Mouse (Mus musculus) bone marrow, adult 2 months (tissue): ENCODE data around the gene Ikbip. TPM values are rescaled to one million over a fixed set of nuclear protein-coding genes. Genes with fewer than 3 reads are reported as not detected.

Experiments
- H3K27ac ChIP-seq: fragments of 200-500 bp; 2 replicates; pipeline ENCODE4 v1.5.1; 2012; ENCODE audit warnings: low read depth, mild to moderate bottlenecking, control low read depth, inconsistent platforms, low read length; ENCODE audit not compliant: control insufficient read depth, poor library complexity, insufficient read depth
- H3K4me1 ChIP-seq: fragments of 200-500 bp; 2 replicates; pipeline ENCODE4 v1.6.1; 2011; ENCODE audit warnings: low read length; ENCODE audit not compliant: control insufficient read depth, insufficient read depth
- H3K4me3 ChIP-seq: fragments of 200-500 bp; replicated peaks from 2 replicates; pipeline ENCODE3; 2011; ENCODE audit warnings: mild to moderate bottlenecking, low read depth, low read length, control low read depth; ENCODE audit not compliant: control insufficient read depth
- CTCF ChIP-seq: fragments of 200-500 bp; IDR thresholded peaks from 2 replicates; pipeline ENCODE4 v1.5.1; 2011; ENCODE audit warnings: low read length, control low read depth; ENCODE audit not compliant: control insufficient read depth, insufficient read depth
- POLR2A ChIP-seq: fragments of 200-500 bp; IDR thresholded peaks from 2 replicates; pipeline ENCODE4 v1.6.1; 2011; ENCODE audit warnings: low read depth, mild to moderate bottlenecking, control low read depth, low read length, borderline replicate concordance; ENCODE audit not compliant: control insufficient read depth
- WGBS: fragments of 180-500 bp; shearing (Covaris S2); methylation state at CpG from one replicate; pipeline ENCODE4 v1.1.7; 2018; 5-methylcytosine and 5-hydroxymethylcytosine counted together
- polyA plus RNA-seq: library from polyadenylated mRNA; stranded (reverse); fragments of >200 nt; gene quantifications from 2 replicates; pipeline ENCODE4 v1.2.4, GENCODE M21; 2011; ENCODE audit warnings: low replicate concordance; ENCODE audit not compliant: missing spikeins, insufficient read depth, insufficient read length

The Ikbip gene
- polyA plus RNA-seq, 1 experiment: 8.8 TPM

DNA sequence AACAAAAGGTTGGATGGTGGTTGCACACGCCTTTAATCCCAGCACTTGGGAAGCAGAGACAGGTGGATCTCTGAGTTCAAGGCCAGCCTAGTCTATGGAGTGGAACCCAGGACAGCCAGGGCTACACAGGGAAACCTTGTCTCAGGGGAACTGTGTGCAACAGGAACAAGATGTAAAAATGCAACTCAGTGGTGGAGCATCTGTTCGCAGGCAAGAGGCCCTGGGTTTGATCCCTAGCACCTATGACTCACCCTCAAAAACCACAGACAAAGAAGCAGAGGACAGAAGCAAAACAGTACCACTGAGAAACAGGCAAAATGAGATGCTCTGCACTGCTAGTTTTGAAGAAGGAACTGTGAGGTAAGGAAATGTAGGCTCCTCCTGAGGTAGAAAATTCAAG is 6.1 kb upstream of the Ikbip start:
- Histone ChIP-seq H3K27ac (no peak overlapping the region), H3K4me1 (no peaks in the 10 kb centered on the region), H3K4me3 (no peak overlapping the region)
- 57% methylated on average over 2 of the region's 2 CpGs for WGBS
- TF ChIP-seq POLR2A: no peak
- TF ChIP-seq CTCF: no peak

DNA sequence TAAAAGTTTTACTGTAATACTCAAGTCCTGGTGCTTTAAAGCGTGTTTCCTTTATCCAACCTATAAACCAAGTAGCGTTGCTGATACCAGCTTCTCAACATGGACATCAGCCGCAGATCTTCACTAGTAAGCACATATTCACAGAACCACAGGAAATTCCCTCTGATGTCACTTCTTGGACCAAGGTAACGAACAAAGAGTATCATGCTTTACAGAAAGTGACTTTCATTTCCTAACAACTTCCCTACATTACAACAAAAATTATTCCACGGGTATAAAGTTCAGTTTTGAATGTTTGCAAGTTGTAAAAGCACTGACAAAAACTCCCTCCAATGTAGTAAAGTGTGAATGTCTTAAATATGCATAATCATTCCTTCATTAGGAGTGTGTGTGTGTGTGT is 2.2 kb upstream of the Ikbip start:
- TF ChIP-seq CTCF (no peak), POLR2A (no peak)
- Histone ChIP-seq H3K4me3 (no peak overlapping the region), H3K27ac (no peak overlapping the region), H3K4me1 (no peaks in the 10 kb centered on the region; the same call in 1 of the 2 replicates)
- 18% methylated on average over 5 of the region's 5 CpGs for WGBS

DNA sequence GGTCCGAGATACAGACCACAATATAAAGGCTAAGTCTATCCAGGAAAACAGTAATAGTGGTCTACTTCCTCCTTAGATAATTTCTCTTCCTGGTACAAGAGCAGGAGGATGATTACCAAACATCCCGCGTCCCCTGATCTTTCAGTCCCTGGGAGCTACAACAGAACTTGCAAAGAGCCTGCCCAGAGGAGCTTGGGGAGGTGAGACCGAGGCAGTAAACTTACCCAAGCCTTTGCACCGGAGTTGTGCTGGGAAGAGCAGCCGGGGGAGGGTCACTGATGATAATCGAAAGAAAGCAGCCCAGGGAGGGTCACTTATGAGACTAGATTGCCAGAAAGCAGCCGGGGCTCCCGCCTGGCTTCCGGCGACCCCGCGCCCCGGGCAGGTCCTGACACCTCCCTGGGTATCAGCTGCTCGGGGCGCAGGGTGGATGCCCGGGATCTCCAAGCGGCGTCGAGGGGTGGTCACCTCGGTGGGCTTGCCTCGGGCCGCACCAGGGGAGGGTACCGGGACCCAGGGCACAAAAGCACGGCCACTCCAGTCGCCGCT is 707 bp upstream of the Ikbip start:
- Histone ChIP-seq H3K4me3 (peak overlapping the region; percentile 100), H3K27ac (peak overlapping the region; percentile 97), H3K4me1 (no peaks in the 10 kb centered on the region; the same call in 1 of the 2 replicates)
- TF ChIP-seq POLR2A (no peak), CTCF (no peak)
- WGBS: 0% methylated on average over 27 of the region's 27 CpGs

DNA sequence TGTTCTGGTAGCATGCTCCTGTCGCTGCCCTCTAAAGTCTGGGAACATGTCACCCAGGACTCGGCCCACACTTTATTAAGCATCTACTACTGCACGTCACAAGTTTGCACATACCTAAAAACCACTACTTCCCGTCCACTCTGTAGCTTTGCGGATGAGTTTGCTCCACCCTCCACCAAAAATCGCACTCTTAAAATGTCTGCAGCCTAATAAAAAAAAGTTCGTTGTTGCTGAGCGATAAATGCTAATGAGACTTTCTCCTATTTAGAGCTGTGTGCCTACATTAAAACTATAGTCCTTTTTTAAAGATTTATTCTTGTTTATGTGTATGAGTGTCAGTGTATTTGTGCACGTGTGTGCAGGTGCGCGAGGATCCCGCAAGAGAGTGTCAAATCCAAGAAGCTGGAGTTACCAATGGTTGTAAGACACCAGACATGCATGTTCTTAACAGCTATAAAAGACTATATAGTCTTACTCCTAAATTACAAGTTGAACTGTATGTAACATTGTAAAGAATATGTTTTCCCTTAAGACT is 720 bp downstream of the Ikbip start:
- Histone ChIP-seq H3K27ac (peak overlapping the region; percentile 97), H3K4me1 (no peaks in the 10 kb centered on the region; the same call in 1 of the 2 replicates), H3K4me3 (peak overlapping the region; percentile 80)
- TF ChIP-seq CTCF (no peak), POLR2A (no peak)
- WGBS: 25% methylated on average over 12 of the region's 12 CpGs

DNA sequence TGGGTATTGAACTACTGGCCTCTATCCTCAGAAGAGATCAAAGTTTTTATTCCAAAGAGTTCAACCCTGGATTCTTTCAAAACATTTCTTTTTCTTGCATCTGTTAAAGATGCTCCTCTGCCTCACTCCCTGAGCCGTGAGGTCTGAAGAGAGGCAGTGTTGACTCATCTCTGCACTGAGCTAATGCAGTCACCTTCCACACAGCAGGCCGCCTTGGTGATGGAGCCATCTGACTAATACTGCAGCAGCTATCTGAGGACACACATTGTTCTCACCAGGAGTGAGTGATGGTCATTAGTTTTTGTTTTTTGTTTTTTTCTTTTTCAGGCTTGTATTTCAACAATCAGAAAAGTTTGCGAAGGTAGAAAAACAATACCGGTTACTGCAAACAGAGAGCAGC is 10.1 kb downstream of the Ikbip start:
- 87% methylated on average over 4 of the region's 4 CpGs for WGBS
- Histone ChIP-seq H3K27ac (no peak overlapping the region), H3K4me1 (no peaks in the 10 kb centered on the region), H3K4me3 (no peak overlapping the region)
- TF ChIP-seq CTCF (no peak), POLR2A (no peak)

DNA sequence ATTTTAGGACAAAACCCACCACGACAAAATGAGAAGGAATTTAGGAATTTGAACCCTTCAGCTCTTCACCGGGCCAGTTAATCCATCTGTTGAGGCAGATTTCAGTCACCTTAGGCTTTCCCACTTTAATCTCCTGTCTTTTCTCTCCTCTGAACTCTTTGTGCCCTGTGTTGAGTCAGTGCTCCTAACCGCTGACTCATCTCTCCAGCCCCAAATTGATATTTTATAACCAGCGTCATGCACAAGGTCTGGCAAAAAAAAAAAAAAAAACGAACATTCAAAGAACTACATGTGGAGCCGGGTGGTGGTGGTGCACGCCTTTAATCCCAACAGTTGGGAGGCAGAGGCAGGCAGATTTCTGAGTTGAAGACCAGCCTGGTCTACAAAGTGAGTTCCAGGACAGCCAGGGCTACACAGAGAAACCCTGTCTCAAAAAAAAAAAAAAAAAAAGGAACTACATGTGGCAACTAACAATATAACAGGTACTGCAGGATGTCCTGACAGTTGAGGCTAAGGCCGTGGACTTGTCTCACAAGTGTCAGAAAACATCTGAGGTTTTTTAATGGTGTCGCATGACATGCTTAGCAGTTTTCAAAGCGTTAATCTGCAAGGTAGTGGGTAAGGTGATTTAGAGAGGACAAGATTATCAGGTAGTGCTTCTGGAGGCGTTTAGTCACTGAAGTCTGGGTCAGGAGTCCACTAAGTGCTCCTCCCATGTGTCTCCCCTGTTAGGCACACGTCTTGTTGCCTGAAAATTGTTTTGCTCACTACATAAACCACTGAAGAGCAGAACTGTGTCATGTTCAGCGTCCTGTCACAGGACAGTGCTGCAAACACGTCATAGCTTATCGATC is 11.7 kb downstream of the Ikbip start:
- Histone ChIP-seq H3K27ac (no peak overlapping the region), H3K4me1 (no peaks in the 10 kb centered on the region), H3K4me3 (no peak overlapping the region)
- WGBS: 60% methylated on average over 15 of the region's 15 CpGs
- TF ChIP-seq POLR2A (no peak), CTCF (no peak)

DNA sequence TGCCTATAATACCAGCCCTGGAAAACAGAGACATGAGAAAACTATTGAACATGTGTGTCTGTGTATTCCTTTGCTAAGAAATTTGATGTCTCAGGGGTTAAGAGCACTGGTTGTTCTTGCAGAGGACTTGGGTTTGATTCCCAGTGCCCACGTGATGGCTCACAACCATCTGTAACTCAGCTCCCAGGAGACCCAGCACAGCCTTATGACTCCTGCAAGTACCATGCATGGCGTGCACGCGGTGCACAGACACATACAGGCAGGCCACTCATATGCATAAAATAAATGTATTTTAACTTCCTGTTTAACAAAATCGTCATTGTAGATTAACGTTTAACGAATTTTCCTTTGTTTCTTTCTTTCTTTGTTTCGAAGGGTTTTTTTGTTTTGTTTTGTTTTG is 15.3 kb downstream of the Ikbip start:
- TF ChIP-seq CTCF (no peak), POLR2A (no peak)
- WGBS: 86% methylated on average over 8 of the region's 8 CpGs
- H3K4me3 ChIP-seq: no peak overlapping the region
- no peaks in the 10 kb centered on the region for H3K4me1 ChIP-seq
- H3K27ac ChIP-seq: no peak overlapping the region

DNA sequence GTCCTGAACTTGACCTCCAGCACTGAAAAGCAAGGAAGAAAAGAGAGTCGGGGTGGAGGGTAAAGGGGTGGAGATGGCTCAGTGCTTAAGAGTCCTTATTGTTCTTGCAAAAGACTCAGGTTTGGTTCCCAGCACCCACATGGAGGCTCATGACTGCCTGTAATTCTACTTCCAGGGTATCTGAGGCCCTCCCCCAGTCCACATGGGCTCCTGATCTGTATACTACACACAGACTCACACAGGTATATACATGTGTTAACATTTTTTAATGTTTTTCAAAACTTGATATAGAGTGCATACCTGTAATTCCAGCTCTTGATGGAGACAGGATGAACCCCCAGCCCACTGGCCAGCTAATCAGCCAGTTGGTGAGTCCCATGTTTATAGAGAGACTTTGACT is 17.4 kb downstream of the Ikbip start:
- Histone ChIP-seq H3K27ac (no peak overlapping the region), H3K4me3 (no peak overlapping the region), H3K4me1 (no peaks in the 10 kb centered on the region)
- no peak for TF ChIP-seq CTCF
- no peak for TF ChIP-seq POLR2A
- 96% methylated on average over 1 of the region's 1 CpGs for WGBS
